Mouse (Mus musculus) stomach, embryonic 16.5 days (tissue): ENCODE data around the gene Add2. TPM values are rescaled to one million over a fixed set of nuclear protein-coding genes. Genes with fewer than 3 reads are reported as not detected.

ENCODE experiments used
- ATAC-seq: fragments of 200-750 bp; cut with Nextera tagmentation; 2 replicates; pipeline ENCODE4 v1.8.0; 2017; ENCODE audit warnings: moderate number of reproducible peaks, moderate TSS enrichment; ENCODE audit not compliant: insufficient read depth, low FRiP score
- H3K27ac ChIP-seq: fragments of 300-500 bp; sonication (generic); 2 replicates; pipeline ENCODE4 v1.5.1; 2014; ENCODE audit warnings: low read length
- H3K27me3 ChIP-seq: fragments of 300-500 bp; sonication (generic); 2 replicates; pipeline ENCODE4 v1.6.1; 2014; ENCODE audit warnings: low read length, control low read depth, mixed read lengths; ENCODE audit not compliant: control insufficient read depth, insufficient read depth
- H3K36me3 ChIP-seq: fragments of 300-500 bp; sonication (generic); 2 replicates; pipeline ENCODE4 v1.6.1; 2014; ENCODE audit warnings: low read length; ENCODE audit not compliant: control insufficient read depth, insufficient read depth
- H3K4me1 ChIP-seq: fragments of 300-500 bp; sonication (generic); 2 replicates; pipeline ENCODE4 v1.6.1; 2014; ENCODE audit warnings: low read length, control low read depth, mixed read lengths; ENCODE audit not compliant: control insufficient read depth, insufficient read depth
- H3K4me2 ChIP-seq: fragments of 300-500 bp; sonication (generic); 2 replicates; pipeline ENCODE4 v1.6.1; 2014; ENCODE audit warnings: low read depth, low read length, mixed read lengths
- H3K4me3 ChIP-seq: fragments of 300-500 bp; sonication (generic); replicated peaks from 2 replicates; pipeline ENCODE4 v1.5.1; 2014; ENCODE audit warnings: mild to moderate bottlenecking, low read length
- H3K9ac ChIP-seq: fragments of 300-500 bp; sonication (generic); 2 replicates; pipeline ENCODE4 v1.6.1; 2014; ENCODE audit warnings: low read length
- H3K9me3 ChIP-seq: fragments of 300-500 bp; sonication (generic); replicated peaks from 2 replicates; pipeline ENCODE4 v1.6.1; 2016; ENCODE audit warnings: low read length, control low read depth; ENCODE audit not compliant: control insufficient read depth
- WGBS: fragments of 180-500 bp; shearing (Covaris S2); extraction: QIAGEN DNeasy Blood & Tissue Kit; methylation state at CpG from one replicate; pipeline ENCODE4 v1.1.7; 2014; 5-methylcytosine and 5-hydroxymethylcytosine counted together
- polyA plus RNA-seq: library from polyadenylated mRNA; unstranded; fragments of >200 nt; fragmentation: Nextera tagmentation; extraction: Ambion mirVana; gene quantifications from 2 replicates; pipeline ENCODE4 v1.2.1, GENCODE M21; 2015

The Add2 gene
- polyA plus RNA-seq, 1 experiment from 2014 or later = 8.6 TPM

- H3K9me3 ChIP-seq = no peaks in the 10 kb centered on the region
- no peaks in the 10 kb centered on the region for H3K36me3 ChIP-seq
- no peak overlapping the region for H3K9ac ChIP-seq
- no peak overlapping the region for H3K27ac ChIP-seq
- no peak for ATAC-seq
- H3K4me3 ChIP-seq = no peak overlapping the region
- no peaks in the 10 kb centered on the region for H3K27me3 ChIP-seq
- H3K4me1 ChIP-seq = peaks cover 6% of the 10 kb centered on the region
- 65% methylated on average over 8 of the region's 8 CpGs for WGBS
- no peak overlapping the region for H3K4me2 ChIP-seq
These were observed 125.0 kb downstream of the Add2 start for GRCm38 (mm10) chr6:86153436-86153990.

- H3K36me3 ChIP-seq = no peaks in the 10 kb centered on the region
- ATAC-seq = no peak
- no peak overlapping the region for H3K4me3 ChIP-seq
- no peak overlapping the region for H3K27ac ChIP-seq
- no peaks in the 10 kb centered on the region for H3K27me3 ChIP-seq
- peaks cover 6% of the 10 kb centered on the region for H3K4me1 ChIP-seq
- 75% methylated on average over 5 of the region's 5 CpGs for WGBS
- H3K9me3 ChIP-seq = no peaks in the 10 kb centered on the region
- H3K9ac ChIP-seq = no peak overlapping the region
- no peak overlapping the region for H3K4me2 ChIP-seq
These were observed 125.5 kb downstream of the Add2 start for GRCm38 (mm10) chr6:86154006-86154405.

- Histone ChIP-seq H3K9me3 (no peaks in the 10 kb centered on the region), H3K4me1 (peaks cover 6% of the 10 kb centered on the region), H3K9ac (no peak overlapping the region), H3K36me3 (no peaks in the 10 kb centered on the region), H3K4me3 (no peak overlapping the region), H3K27ac (no peak overlapping the region), H3K4me2 (no peak overlapping the region), H3K27me3 (no peaks in the 10 kb centered on the region)
- WGBS = 47% methylated on average over 2 of the region's 2 CpGs
- ATAC-seq = no peak
These were observed 126.0 kb downstream of the Add2 start for GRCm38 (mm10) chr6:86154481-86154880.

GRCm38 (mm10) chr6:86157253-86158234 lies 129.1 kb downstream of the Add2 start:
- Histone ChIP-seq H3K9me3 (no peaks in the 10 kb centered on the region), H3K4me1 (peaks cover 6% of the 10 kb centered on the region), H3K27me3 (no peaks in the 10 kb centered on the region), H3K4me2 (no peak overlapping the region; the same call in 1 of the 2 replicates), H3K4me3 (no peak overlapping the region), H3K36me3 (no peaks in the 10 kb centered on the region), H3K9ac (0 out of 2 replicates have a peak overlapping the region, but pooled peaks have one; percentile 2), H3K27ac (peak overlapping the region; percentile 25)
- peak; percentile 76 for ATAC-seq
- 59% methylated on average over 17 of the region's 17 CpGs for WGBS

- Histone ChIP-seq H3K4me3 (no peak overlapping the region), H3K36me3 (no peaks in the 10 kb centered on the region), H3K27ac (no peak overlapping the region), H3K4me2 (no peak overlapping the region), H3K27me3 (no peaks in the 10 kb centered on the region), H3K9ac (no peak overlapping the region), H3K4me1 (peaks cover 6% of the 10 kb centered on the region), H3K9me3 (no peaks in the 10 kb centered on the region)
- WGBS = 54% methylated on average over 3 of the region's 3 CpGs
- ATAC-seq = no peak
These were observed 132.4 kb downstream of the Add2 start for GRCm38 (mm10) chr6:86160878-86161277.

GRCm38 (mm10) chr6:86161586-86161985 lies 133.1 kb downstream of the Add2 start:
- no peak overlapping the region for H3K4me3 ChIP-seq
- no peaks in the 10 kb centered on the region for H3K27me3 ChIP-seq
- no peak overlapping the region for H3K27ac ChIP-seq
- no peak overlapping the region for H3K9ac ChIP-seq
- H3K4me1 ChIP-seq = peaks cover 6% of the 10 kb centered on the region
- no peaks in the 10 kb centered on the region for H3K36me3 ChIP-seq
- no peak for ATAC-seq
- 45% methylated on average over 7 of the region's 7 CpGs for WGBS
- no peak overlapping the region for H3K4me2 ChIP-seq
- no peaks in the 10 kb centered on the region for H3K9me3 ChIP-seq

GRCm38 (mm10) chr6:86164028-86164427 lies 135.5 kb downstream of the Add2 start:
- H3K27me3 ChIP-seq = no peaks in the 10 kb centered on the region
- H3K4me3 ChIP-seq = no peak overlapping the region
- H3K36me3 ChIP-seq = no peaks in the 10 kb centered on the region
- H3K4me2 ChIP-seq = no peak overlapping the region
- H3K9me3 ChIP-seq = no peaks in the 10 kb centered on the region
- no peak for ATAC-seq
- no peaks in the 10 kb centered on the region for H3K4me1 ChIP-seq
- 59% methylated on average over 3 of the region's 3 CpGs for WGBS
- no peak overlapping the region for H3K9ac ChIP-seq
- no peak overlapping the region for H3K27ac ChIP-seq

GRCm38 (mm10) chr6:86166426-86166825 lies 137.9 kb downstream of the Add2 start:
- no peak for ATAC-seq
- H3K27me3 ChIP-seq = no peaks in the 10 kb centered on the region
- no peak overlapping the region for H3K27ac ChIP-seq
- H3K4me2 ChIP-seq = no peak overlapping the region
- H3K4me3 ChIP-seq = no peak overlapping the region
- no peaks in the 10 kb centered on the region for H3K4me1 ChIP-seq
- no peaks in the 10 kb centered on the region for H3K9me3 ChIP-seq
- no peaks in the 10 kb centered on the region for H3K36me3 ChIP-seq
- WGBS = 73% methylated on average over 9 of the region's 9 CpGs
- H3K9ac ChIP-seq = no peak overlapping the region

GRCm38 (mm10) chr6:86167851-86168250 lies 139.4 kb downstream of the Add2 start:
- Histone ChIP-seq H3K9ac (no peak overlapping the region), H3K36me3 (no peaks in the 10 kb centered on the region), H3K4me2 (no peak overlapping the region), H3K27me3 (no peaks in the 10 kb centered on the region), H3K9me3 (no peaks in the 10 kb centered on the region), H3K4me1 (no peaks in the 10 kb centered on the region), H3K27ac (no peak overlapping the region), H3K4me3 (no peak overlapping the region)
- no peak for ATAC-seq
- 81% methylated on average over 5 of the region's 5 CpGs for WGBS
